Mouse (Mus musculus) C3H10T1/2 (cell line): ENCODE measurements around the gene Slc15a2. TPM values are rescaled to one million over a fixed set of nuclear protein-coding genes. Genes with fewer than 3 reads are reported as not detected.

Experiments
- polyA plus RNA-seq, 2 experiments: library from polyadenylated mRNA; unstranded; fragments of >200 nt; fragmentation: generic; extraction: Trizol; gene quantifications; one replicate each; pipeline ENCODE4 v1.2.1; 2012; ENCODE audit warnings: missing spikeins in 2 of 2

Slc15a2 gene
- polyA plus RNA-seq, result under 1 TPM in 1 of 2 experiments, not detected in 1; 0.34 TPM

DNA sequence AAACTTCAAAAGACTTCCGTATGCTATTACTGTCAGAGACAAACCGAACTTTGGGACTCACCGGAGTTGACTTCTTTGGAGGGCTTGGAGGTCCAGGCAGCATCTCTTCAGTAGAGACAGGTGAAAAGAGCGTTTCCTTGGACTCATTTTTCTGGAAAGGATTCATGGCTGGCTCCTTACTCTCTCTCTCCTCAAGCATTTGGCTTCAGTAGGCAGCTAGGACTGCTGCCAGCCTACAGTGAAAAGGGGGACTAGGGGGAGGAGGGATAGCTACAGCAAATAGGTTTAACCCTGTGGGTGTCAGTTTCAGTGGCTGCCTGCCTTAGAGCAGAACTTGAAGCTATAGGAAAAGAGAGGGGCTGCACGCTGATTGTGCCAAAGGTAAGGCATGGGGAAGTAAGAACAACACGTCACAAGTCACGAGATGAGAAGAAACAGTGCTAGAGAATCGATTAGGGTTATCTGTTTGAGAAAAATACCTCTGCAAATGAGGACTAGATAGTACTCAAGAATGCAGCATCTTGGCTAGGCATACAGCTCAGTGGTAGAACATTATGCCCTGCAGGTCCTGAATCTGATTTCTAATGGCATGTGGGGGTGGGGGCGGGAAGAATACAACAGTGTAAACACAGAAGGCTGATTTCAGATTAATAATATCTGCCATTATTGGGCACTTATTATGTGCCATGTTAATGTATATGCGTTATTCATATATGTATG lies at the start of gene Slc15a2:
Gene Slc15a2, minus strand, starts transcription at position 369 of the 720 bp plus-strand sequence.

DNA sequence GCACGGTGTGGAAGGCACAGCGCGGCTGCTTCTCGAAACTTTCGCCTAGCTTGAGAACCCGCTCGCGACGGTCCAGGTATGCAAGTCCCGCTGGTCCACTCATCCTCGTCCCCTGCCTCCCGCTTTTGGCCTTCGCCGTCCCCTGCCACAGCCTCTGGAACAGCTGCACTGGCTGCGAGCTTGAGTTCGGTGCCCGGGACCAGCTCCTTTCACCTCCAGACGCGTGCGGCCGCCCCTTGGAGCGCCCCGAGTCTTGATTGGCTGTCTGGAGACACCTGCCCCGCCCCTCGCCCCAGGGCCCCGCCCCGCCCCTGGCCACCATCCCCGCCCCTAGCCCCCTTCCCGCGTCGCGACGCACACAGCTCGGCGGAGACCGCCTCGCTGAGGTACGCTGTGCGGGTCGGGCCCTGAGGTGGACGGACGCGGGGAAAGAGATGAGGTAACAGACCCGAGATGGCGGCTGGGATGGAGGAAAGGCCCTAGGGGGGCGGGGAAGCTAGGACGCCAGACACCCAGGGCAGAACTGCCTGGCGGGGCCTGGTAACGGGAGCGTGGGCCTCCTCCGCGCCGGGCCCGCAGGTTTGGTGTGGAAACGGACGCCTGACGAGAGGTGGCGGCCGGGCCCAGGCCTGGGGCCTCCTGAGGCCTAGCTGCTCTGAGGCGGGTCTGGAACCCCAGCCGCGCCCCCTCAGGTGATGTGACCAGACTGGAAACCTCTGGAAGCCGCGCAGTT lies 43.5 kb upstream of the Slc15a2 start, which contains the start of gene Iqcb1:
Gene Iqcb1, plus strand, starts transcription at position 332 of the 733 bp plus-strand sequence.

Other genes with a start within 250 kb of the Slc15a2 start
- not detected for gene Casr, start 222.8 kb downstream of the Slc15a2 start, polyA plus RNA-seq
- gene Cd86, start 118.9 kb downstream of the Slc15a2 start, polyA plus RNA-seq, result not detected
- gene Ildr1, start 91.0 kb downstream of the Slc15a2 start, polyA plus RNA-seq, result not detected
- gene Iqcb1, start 43.4 kb upstream of the Slc15a2 start, polyA plus RNA-seq, result 1 to 10 TPM in 1 of 2 experiments, under 1 TPM in 1; 0.53 to 6.8 TPM
- gene Eaf2, start 90.0 kb upstream of the Slc15a2 start, polyA plus RNA-seq, result under 1 TPM; 0.16 to 0.59 TPM
- 10 to 100 TPM in 1 of 2 experiments, 1 to 10 TPM in 1; 2.4 to 17.7 TPM for gene Golgb1, start 90.2 kb upstream of the Slc15a2 start, polyA plus RNA-seq
- under 1 TPM in 1 of 2 experiments, not detected in 1; 0.51 TPM for gene Hcls1, start 150.0 kb upstream of the Slc15a2 start, polyA plus RNA-seq
- under 1 TPM in 1 of 2 experiments, not detected in 1; 0.01 TPM for gene Fbxo40, start 205.5 kb upstream of the Slc15a2 start, polyA plus RNA-seq
- gene Polq, start 226.8 kb upstream of the Slc15a2 start, polyA plus RNA-seq, result under 1 TPM; 0.13 to 0.98 TPM